Mouse (Mus musculus): ENCODE results near the gene Plod2.

- TF ChIP-seq MAFK (IDR thresholded peaks at IDR 0.05; ENCODE audit: insufficient read depth, low read depth, low read length) (no peak), HCFC1 (IDR thresholded peaks at IDR 0.05; ENCODE audit: borderline replicate concordance, insufficient read depth, low read length) (no peak), ZNF384 (IDR thresholded peaks at IDR 0.05; ENCODE audit: low read depth, low read length) (no peak), CHD2 (IDR thresholded peaks at IDR 0.05; ENCODE audit: low read depth, low read length) (no peak)
These were observed 21.3 kb upstream of the Plod2 start for GRCm38 (mm10) chr9:92520751-92521150.
